Mouse (Mus musculus): Measurements from ENCODE around the gene Sptssb. TPM values are rescaled to one million over a fixed set of nuclear protein-coding genes. Genes with fewer than 3 reads are reported as not detected.

Gene Sptssb
- polyA plus RNA-seq, 1 experiment from 2014 or later: 0.08 TPM

- CTCF ChIA-PET: no interaction called here
- ATAC-seq: no peak
- in situ Hi-C loops (cut with MboI; ENCODE audit: low pct_unique_long_range_greater_than_20kb): no loop called here
- POLR2A ChIA-PET: no interaction called here
- H3K27me3 ChIP-seq: peaks cover 74% of the 10 kb centered on the region
- TF ChIP-seq CTCF (IDR thresholded peaks at IDR 0.05): no peak
- no peak for DNase-seq (ENCODE audit: low read depth, low spot score)
Observed at GRCm38 (mm10) chr3:69812442-69812841, 47.3 kb downstream of the Sptssb start.

DNA sequence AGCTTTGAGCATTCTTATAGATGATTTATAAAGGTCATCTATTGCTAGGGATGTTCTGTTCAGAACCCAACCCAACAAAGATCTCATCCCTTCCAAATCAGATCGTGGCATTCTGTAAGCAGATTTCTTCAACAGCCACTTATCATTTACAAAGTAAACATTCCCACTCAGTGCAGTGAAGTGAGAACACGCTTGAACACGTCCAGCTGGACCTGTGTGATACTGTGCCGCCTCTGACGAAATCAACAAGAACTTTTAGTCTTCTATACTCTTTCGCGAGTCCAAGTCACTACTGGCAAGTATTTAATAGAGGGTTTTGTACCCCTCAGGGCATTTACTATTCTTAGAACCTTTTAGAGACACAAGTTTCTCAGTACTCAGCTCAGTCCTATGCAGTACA is 51.3 kb downstream of the Sptssb start:
- in situ Hi-C loops (cut with MboI; ENCODE audit: low pct_unique_long_range_greater_than_20kb): no loop called here
- DNase-seq (ENCODE audit: low read depth, low spot score) (no peak), ATAC-seq (no peak)
- TF ChIP-seq CTCF (IDR thresholded peaks at IDR 0.05): no peak
- POLR2A ChIA-PET: interaction anchor here (0.6 kb wide), 1 partner anchor 1551 kb away, joined by 4 read pairs; no protein-coding TSS in a partner anchor
- peaks cover 51% of the 10 kb centered on the region for H3K27me3 ChIP-seq
- CTCF ChIA-PET: no interaction called here

DNA sequence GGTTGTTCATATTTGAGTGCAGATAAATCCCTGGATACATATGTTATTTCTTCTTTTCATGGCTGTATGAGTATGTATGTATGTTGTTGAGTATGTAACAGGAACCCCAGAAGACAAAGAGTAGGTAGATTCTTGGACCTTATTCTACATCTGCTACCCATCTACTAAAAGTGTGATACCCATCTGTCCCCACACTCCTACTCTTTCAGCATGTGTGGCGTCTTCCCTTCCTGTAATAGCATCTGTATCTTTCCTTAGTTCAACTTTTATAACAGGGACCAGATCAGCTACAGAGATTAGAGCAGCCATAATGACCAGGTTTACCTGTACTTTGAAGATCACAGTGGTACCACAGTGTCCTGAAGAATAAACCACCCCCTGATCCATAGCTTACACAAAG is 56.6 kb downstream of the Sptssb start:
- no peak for DNase-seq (ENCODE audit: low read depth, low spot score)
- in situ Hi-C loops (cut with MboI; ENCODE audit: low pct_unique_long_range_greater_than_20kb): no loop called here
- ChIA-PET CTCF (no interaction called here), POLR2A (no interaction called here)
- peaks cover 21% of the 10 kb centered on the region for H3K27me3 ChIP-seq
- ATAC-seq: no peak
- no peak for TF ChIP-seq CTCF (IDR thresholded peaks at IDR 0.05)

DNA sequence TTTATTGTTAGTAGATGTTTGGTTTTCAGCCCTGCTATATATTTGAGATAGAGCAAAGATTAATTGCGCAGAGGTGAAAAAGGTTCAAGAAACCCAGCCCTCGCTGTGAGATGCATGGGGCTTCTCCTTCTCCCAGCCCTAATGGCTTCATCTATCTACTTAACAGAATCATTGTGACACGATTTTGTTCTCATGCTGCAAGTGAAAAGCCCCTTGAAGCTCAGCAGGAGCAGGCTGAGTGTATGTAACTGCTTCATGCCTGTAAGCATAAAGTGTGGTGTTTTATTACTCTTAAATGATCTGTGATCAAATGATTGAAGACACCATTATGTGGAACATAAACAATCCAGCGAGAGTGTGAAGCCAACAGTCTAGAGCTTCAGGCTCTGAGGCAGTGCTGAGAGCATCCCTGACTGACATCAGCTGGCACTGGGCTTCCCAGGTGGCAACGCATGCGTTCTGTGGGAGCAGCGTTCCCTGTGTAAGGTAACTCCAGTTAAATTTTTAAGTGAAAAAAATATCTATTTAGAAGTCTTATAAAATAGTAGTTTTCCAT is 58.8 kb downstream of the Sptssb start:
- no peak for DNase-seq (ENCODE audit: low read depth, low spot score)
- ChIA-PET CTCF (no interaction called here), POLR2A (no interaction called here)
- no peak for TF ChIP-seq CTCF (IDR thresholded peaks at IDR 0.05)
- in situ Hi-C loops (cut with MboI; ENCODE audit: low pct_unique_long_range_greater_than_20kb): no loop called here
- H3K27me3 ChIP-seq: peaks cover 30% of the 10 kb centered on the region
- ATAC-seq: no peak

- in situ Hi-C loops (cut with MboI; ENCODE audit: low pct_unique_long_range_greater_than_20kb): no loop called here
- DNase-seq (ENCODE audit: low read depth, low spot score): no peak
- no peak for TF ChIP-seq CTCF (IDR thresholded peaks at IDR 0.05)
- H3K27me3 ChIP-seq: peaks cover 31% of the 10 kb centered on the region
- ATAC-seq: no peak
- CTCF ChIA-PET: no interaction called here
- POLR2A ChIA-PET: no interaction called here
Observed at GRCm38 (mm10) chr3:69799096-69799495, 60.6 kb downstream of the Sptssb start.

- no peak for TF ChIP-seq CTCF (IDR thresholded peaks at IDR 0.05)
- in situ Hi-C loops (cut with MboI; ENCODE audit: low pct_unique_long_range_greater_than_20kb): no loop called here
- DNase-seq (ENCODE audit: low read depth, low spot score) (no peak), ATAC-seq (no peak)
- H3K27me3 ChIP-seq: peaks cover 34% of the 10 kb centered on the region
- CTCF ChIA-PET: no interaction called here
- POLR2A ChIA-PET: no interaction called here
Observed at GRCm38 (mm10) chr3:69797969-69798368, 61.8 kb downstream of the Sptssb start.

DNA sequence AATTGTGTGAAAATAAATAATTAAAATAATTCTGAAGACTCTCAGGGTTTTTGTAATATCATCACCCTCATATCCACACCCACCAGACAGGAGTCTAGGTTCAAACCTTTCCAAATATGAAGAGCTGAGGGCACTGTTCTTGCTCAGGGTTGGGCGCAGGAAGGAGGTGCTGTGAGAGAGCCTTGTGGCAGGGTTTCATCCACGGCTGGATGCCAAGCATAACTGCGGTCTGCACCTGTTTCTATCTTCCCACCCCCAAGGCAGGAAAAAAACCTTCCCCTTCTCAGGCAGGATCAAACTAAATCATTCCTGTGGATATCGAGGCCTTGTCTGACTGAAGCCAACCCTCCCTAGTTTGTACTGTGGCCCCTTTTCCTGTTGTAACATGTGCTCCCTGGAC is 62.2 kb downstream of the Sptssb start:
- ChIA-PET POLR2A (no interaction called here), CTCF (no interaction called here)
- no peak for TF ChIP-seq CTCF (IDR thresholded peaks at IDR 0.05)
- ATAC-seq (no peak), DNase-seq (ENCODE audit: low read depth, low spot score) (no peak)
- in situ Hi-C loops (cut with MboI; ENCODE audit: low pct_unique_long_range_greater_than_20kb): no loop called here
- H3K27me3 ChIP-seq: peaks cover 32% of the 10 kb centered on the region

DNA sequence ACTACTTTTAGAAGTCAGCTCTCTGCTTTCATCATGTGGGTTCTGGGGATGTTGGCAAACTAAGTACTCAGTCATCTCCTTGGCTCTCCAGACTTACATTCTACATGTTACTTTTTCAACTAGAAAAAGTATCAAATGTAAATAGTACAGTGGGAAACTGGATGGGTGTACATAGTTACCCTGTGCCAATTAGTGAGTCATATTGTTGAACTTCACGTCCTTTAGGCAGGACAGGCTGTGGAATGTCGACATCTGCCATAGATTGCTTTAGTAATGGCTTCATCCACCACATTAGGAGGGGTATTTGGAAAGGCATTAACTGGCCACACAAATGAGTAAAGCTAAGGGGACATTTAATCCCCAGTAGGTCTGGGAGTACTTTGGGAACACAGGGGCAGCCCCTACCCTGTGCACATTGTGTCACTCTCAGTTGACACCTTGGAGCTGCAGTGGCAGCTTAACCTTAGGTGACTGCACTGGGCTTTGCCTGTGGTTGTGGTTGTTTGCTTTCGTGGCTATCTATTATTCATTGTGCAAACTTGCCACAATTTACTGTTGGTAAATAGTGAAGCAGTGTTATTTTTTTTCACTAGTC is 66.8 kb downstream of the Sptssb start:
- no peak for TF ChIP-seq CTCF (IDR thresholded peaks at IDR 0.05)
- DNase-seq (ENCODE audit: low read depth, low spot score): no peak
- ChIA-PET POLR2A (no interaction called here), CTCF (interaction anchor here (2.0 kb wide), 1 partner anchor 20 kb away, joined by 5 read pairs; no protein-coding TSS in a partner anchor)
- peaks cover 43% of the 10 kb centered on the region for H3K27me3 ChIP-seq
- in situ Hi-C loops (cut with MboI; ENCODE audit: low pct_unique_long_range_greater_than_20kb): no loop called here
- ATAC-seq: no peak

GRCm38 (mm10) chr3:69779246-69779796 is 80.4 kb downstream of the Sptssb start:
- no peak for ATAC-seq
- H3K27me3 ChIP-seq: peaks cover 27% of the 10 kb centered on the region
- no peak for DNase-seq (ENCODE audit: low read depth, low spot score)
- in situ Hi-C loops (cut with MboI; ENCODE audit: low pct_unique_long_range_greater_than_20kb): no loop called here
- POLR2A ChIA-PET: interaction anchor here (0.5 to 0.6 kb wide), 2 partner anchors 31 to 479 kb away, joined by 4 to 5 read pairs; no protein-coding TSS in a partner anchor
- TF ChIP-seq CTCF (IDR thresholded peaks at IDR 0.05): no peak
- CTCF ChIA-PET: no interaction called here

DNA sequence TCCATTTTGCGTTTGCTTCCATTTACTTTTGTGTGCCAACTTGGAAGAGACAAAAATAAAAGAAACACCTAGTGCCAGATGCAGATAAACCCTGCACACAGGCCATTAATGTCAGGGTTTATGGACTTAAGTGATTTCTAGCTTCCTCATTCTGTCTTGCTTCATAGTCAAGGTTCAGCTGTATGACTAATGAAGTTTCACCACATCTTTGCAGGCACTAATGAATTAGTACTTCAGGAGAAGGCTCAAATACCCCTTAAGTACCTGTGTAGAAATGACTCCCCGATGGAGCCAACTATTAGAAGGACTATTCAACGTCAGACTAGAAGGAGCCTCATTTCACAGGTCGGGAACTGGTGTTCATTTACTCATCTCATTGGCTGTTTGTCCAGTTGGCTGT is 86.4 kb downstream of the Sptssb start:
- POLR2A ChIA-PET: interaction anchor here (0.9 kb wide), 1 partner anchor 9 kb away, joined by 3 read pairs; no protein-coding TSS in a partner anchor
- CTCF ChIA-PET: interaction anchor here (1.4 to 1.6 kb wide), 3 partner anchors 12 to 20 kb away, joined by 3 to 5 read pairs (median 3); no protein-coding TSS in a partner anchor
- no peak for TF ChIP-seq CTCF (IDR thresholded peaks at IDR 0.05)
- peaks cover 22% of the 10 kb centered on the region for H3K27me3 ChIP-seq
- no peak for ATAC-seq
- in situ Hi-C loops (cut with MboI; ENCODE audit: low pct_unique_long_range_greater_than_20kb): no loop called here
- no peak for DNase-seq (ENCODE audit: low read depth, low spot score)

Other genes with a start within 250 kb of the Sptssb start
- 155 TPM for gene Nmd3, start 138.0 kb downstream of the Sptssb start, polyA plus RNA-seq (2021)
- not detected for gene Otol1, start 147.7 kb upstream of the Sptssb start, polyA plus RNA-seq (2021)

Measured in Patski (cell line).